10 mouse cellular contexts compared by ENCODE assay signal in genomic region chr6:70146986-70147385, GRCm38 (mm10).
DNase-seq lines count a peak whose midpoint lies in the region; ATAC-seq and TF ChIP-seq lines count a peak whose summit lies in the region.
"Had no signal": no experiment of that assay in that cellular context is flagged by ENCODE, and none has a peak within 500 bp of the region (broad histone marks: within the 10 kb centered on the region; RNA-seq: fewer than 3 reads in every experiment).

No protein-coding gene starts in this region.

- H3K4me2 ChIP-seq in intestine, postnatal 0 days (replicated peaks; ENCODE audit: low read depth), result no peak overlapping the region
- H3K4me2 ChIP-seq: embryonic facial prominence, embryonic 15.5 days had no signal

- no peaks in the 10 kb centered on the region for H3K4me1 ChIP-seq in cerebellum, adult 2 months (ENCODE audit: control insufficient read depth, insufficient read depth, low read length)
- H3K4me1 ChIP-seq in G1E (ENCODE audit: insufficient read depth, low read depth, low read length), result no peaks in the 10 kb centered on the region
- H3K4me1 ChIP-seq in intestine, postnatal 0 days (replicated peaks; ENCODE audit: control insufficient read depth, insufficient read depth, low read length), result no peaks in the 10 kb centered on the region
- H3K4me1 ChIP-seq: embryonic facial prominence, embryonic 15.5 days had no signal

- peak; percentile 1 to 19 for DNase-seq in cerebellum, postnatal 14 days
- no peak for DNase-seq in cerebellum, adult 2 months
- DNase-seq in left cerebral cortex, adult 2 months (ENCODE audit: extremely low spot score in 1 of 2, low spot score in 2 of 2), result no peak
- DNase-seq in left cerebral cortex, adult 11 months (ENCODE audit: low spot score), result no peak
- no peak for DNase-seq in G1E (ENCODE audit: low spot score)
- no peak for DNase-seq in neural tube, embryonic 10.5 days (ENCODE audit: extremely low spot score, low spot score)
- no peak for DNase-seq in gastrocnemius, postnatal 4 days (ENCODE audit: low spot score in 2 of 2)
- DNase-seq: heart, adult 18-20 months had no signal

- H3K9me3 ChIP-seq in G1E (replicated peaks), result no peaks in the 10 kb centered on the region
- no peaks in the 10 kb centered on the region for H3K9me3 ChIP-seq in intestine, postnatal 0 days (ENCODE audit: control insufficient read depth)
- H3K9me3 ChIP-seq: embryonic facial prominence, embryonic 15.5 days had no signal

- no peak for TF ChIP-seq POLR2A in cerebellum, adult 2 months (IDR thresholded peaks at IDR 0.05; ENCODE audit: borderline replicate concordance, insufficient read depth, low read length)

- intact Hi-C loops in left cerebral cortex, adult 2 months (cut with DNase I), result no loop called here

- H3K36me3 ChIP-seq in G1E (replicated peaks), result no peaks in the 10 kb centered on the region
- no peaks in the 10 kb centered on the region for H3K36me3 ChIP-seq in intestine, postnatal 0 days (ENCODE audit: control insufficient read depth, insufficient read depth)
- H3K36me3 ChIP-seq: embryonic facial prominence, embryonic 15.5 days had no signal

- no peak for ATAC-seq in G1E (ENCODE audit: extremely low read depth, insufficient number of reproducible peaks, low FRiP score, poor library complexity, severe bottlenecking)
- ATAC-seq in intestine, postnatal 0 days, result no peak

- TF ChIP-seq CTCF in cerebellum, adult 2 months (IDR thresholded peaks at IDR 0.05; ENCODE audit: borderline replicate concordance, insufficient read depth, low read depth, low read length), result no peak
- peak; percentile 22 for TF ChIP-seq CTCF in left cerebral cortex, adult 2 months (IDR thresholded peaks at IDR 0.05)
- TF ChIP-seq CTCF in G1E (IDR thresholded peaks at IDR 0.05; ENCODE audit: low read depth, low read length), result 0 out of 2 replicates have a peak, but pooled peaks have one; percentile 36
- TF ChIP-seq CTCF in intestine, postnatal 0 days (IDR thresholded peaks at IDR 0.05; ENCODE audit: low read depth), result peak; percentile 60

- H3K4me3 ChIP-seq in cerebellum, adult 2 months (replicated peaks; ENCODE audit: insufficient read depth, low read depth, low read length), result no peak overlapping the region
- no peak overlapping the region for H3K4me3 ChIP-seq in left cerebral cortex, adult 2 months
- H3K4me3 ChIP-seq in G1E (ENCODE audit: low read depth, low read length), result no peak overlapping the region
- H3K4me3 ChIP-seq in intestine, postnatal 0 days (ENCODE audit: low read depth, low read length), result no peak overlapping the region
- H3K4me3 ChIP-seq: embryonic facial prominence, embryonic 15.5 days had no signal

- H3K27ac ChIP-seq in cerebellum, adult 2 months (ENCODE audit: insufficient read depth, low read length), result no peak overlapping the region
- no peak overlapping the region for H3K27ac ChIP-seq in left cerebral cortex, adult 2 months
- H3K27ac ChIP-seq in intestine, postnatal 0 days (ENCODE audit: low read depth, low read length), result no peak overlapping the region
- H3K27ac ChIP-seq: embryonic facial prominence, embryonic 15.5 days had no signal

- H3K27me3 ChIP-seq in cerebellum, adult 2 months (ENCODE audit: control insufficient read depth, insufficient read depth, low read length), result no peaks in the 10 kb centered on the region
- no peaks in the 10 kb centered on the region for H3K27me3 ChIP-seq in G1E (ENCODE audit: insufficient read depth, low read length)
- no peaks in the 10 kb centered on the region for H3K27me3 ChIP-seq in intestine, postnatal 0 days (replicated peaks; ENCODE audit: control insufficient read depth, insufficient read depth, low read length)
- H3K27me3 ChIP-seq: embryonic facial prominence, embryonic 15.5 days had no signal

- H3K9ac ChIP-seq in intestine, postnatal 0 days (ENCODE audit: low read depth, low read length), result no peak overlapping the region
- H3K9ac ChIP-seq: embryonic facial prominence, embryonic 15.5 days had no signal

Comparison
In these comparisons a context has a peak if more than half of its experiments do, and no peak if none do; other contexts are left out.
1. DNase-seq: peak in cerebellum, postnatal 14 days (2 of 2); none in cerebellum, adult 2 months (0 of 2), left cerebral cortex, adult 2 months (0 of 2), left cerebral cortex, adult 11 months (single experiment), G1E (single experiment), neural tube, embryonic 10.5 days (single experiment) and gastrocnemius, postnatal 4 days (0 of 2).